Mouse (Mus musculus) gastrocnemius, postnatal 36 days (tissue): Measurements from ENCODE around the gene Slc10a7. TPM values are rescaled to one million over a fixed set of nuclear protein-coding genes. Genes with fewer than 3 reads are reported as not detected.
"Not testable (repeated sequence)": the region's sequence is repeated elsewhere in the genome, so short reads cannot be mapped to it uniquely, and the experiment has no call there.

Source experiments
- DNase-seq, 2 experiments: peaks; one replicate each; pipeline ENCODE4 v3.0.0; 2022
- intact Hi-C: fragments of 180-260 bp; cut with DNase I; formaldehyde crosslinking; loops from one replicate; pipeline ENCODE4 v1.15.1; 2025
- total RNA-seq, 2 experiments: library from RNA; stranded (reverse); gene quantifications; 2 replicates each; pipeline ENCODE4 v1.2.3; 2021

Slc10a7 gene
- total RNA-seq, 2 experiments from 2014 or later: 3.3 to 4.5 TPM

DNA sequence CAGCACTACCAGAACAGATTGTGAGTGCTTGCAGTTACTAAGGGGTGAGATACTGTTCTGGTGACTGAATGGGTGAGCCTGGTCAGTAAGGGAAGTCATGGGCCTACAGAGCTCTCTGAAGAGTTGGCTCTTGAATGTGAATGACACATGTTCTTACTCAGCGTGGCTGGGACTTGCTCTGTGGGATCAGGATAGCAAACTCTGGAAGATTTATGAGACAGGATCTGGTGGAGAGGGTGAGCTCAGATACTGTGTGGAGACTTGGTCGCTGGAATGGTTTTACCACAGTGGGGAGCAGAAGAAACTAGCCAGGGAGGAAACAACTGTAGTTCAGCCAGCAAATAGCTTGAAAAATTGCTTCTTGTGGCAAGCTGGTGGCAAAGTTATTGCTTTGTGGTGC is 35.4 kb downstream of the Slc10a7 start:
- intact Hi-C loops: no loop called here

DNA sequence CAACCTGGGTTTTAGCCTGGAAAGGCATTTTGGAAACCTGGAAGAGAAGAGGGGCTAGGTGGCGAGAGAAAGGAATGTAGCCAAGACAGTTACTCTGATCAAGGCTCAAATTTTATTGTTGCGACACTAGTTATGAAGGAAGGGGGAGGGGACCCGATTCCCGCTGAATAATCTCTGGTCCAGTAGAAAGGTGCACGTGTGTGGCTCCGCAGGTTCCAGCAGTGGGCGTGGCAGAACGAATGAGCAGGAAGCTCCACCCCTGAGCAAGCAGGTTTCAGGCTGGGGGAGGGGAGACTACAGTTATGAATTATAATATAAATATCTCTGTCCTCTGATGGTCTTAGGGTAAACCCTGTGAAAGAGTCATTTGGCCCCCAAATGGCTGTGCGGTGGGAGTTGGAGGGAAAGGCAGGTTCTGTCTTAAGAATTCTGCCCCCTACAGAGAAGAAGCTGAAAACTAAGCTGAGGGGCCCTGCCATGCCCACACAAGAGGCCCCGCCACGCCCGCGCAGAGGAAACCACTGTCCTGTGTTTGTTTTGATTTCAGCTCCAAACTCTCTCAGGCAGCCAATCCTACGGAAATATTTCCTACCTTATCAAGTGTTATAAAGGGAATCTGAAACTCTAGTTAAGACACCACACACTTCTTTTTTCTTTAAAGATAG is 36.1 kb downstream of the Slc10a7 start:
- intact Hi-C loops, DNase-seq: not testable (repeated sequence)

More for the DNA sequence above, 35.4 kb downstream of the Slc10a7 start:
- no peak for DNase-seq

DNA sequence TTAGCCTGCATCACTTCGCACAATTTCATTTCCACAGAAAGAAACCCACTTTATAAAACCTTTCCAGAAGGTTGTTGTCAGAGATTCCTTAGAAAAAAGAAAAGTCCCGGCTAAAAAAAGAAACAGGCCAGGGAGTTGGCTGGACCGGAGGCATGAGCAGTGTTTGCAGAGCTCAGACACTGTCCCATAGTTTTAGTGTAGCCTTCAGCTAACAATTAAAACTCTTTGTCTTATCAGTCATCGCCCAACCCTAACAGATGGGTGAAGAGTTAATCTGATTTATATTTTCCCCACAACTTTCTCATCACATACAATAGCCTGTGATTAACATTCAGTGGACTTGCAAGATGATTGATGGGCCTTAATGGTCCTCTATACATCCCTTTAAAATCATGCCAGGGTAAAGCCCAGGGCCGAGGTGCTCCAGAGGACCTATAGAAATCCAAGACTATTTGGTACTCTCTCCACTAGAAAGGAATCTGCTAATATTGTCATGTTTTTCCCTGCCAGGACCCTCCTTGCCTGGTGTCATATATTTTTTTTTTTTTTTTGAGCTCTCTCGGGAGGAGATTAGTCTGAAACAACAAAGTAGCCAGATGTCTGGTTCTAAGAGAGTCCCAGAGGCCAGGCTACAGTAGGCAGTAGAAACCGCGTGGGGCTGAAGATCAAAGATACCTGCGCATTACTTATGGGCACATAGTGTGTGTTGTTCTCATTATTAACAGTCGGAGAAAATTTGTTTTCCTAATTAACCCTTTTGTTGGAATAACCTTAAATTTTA is 41.0 kb downstream of the Slc10a7 start:
- no peak for DNase-seq
- intact Hi-C loops: no loop called here

DNA sequence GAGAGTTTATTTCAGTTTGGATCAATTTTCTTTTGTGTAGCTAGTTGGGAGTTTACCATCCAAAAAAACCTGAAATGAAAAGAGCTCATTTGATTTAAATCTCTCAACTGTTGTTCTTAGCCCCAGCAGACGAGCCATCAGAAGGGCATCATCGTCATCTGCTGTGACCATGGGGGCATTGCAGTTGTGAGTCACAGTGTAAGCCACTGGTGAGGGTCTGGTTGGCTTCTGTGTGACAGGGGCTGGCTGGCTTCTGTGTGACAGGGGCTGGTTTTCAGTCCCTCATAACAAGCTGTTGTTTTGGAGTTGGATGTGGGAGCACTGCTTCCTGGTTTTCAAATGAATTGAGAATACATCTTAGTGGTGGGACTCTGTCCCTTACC is 41.6 kb downstream of the Slc10a7 start:
- no peak for DNase-seq
- intact Hi-C loops: no loop called here

DNA sequence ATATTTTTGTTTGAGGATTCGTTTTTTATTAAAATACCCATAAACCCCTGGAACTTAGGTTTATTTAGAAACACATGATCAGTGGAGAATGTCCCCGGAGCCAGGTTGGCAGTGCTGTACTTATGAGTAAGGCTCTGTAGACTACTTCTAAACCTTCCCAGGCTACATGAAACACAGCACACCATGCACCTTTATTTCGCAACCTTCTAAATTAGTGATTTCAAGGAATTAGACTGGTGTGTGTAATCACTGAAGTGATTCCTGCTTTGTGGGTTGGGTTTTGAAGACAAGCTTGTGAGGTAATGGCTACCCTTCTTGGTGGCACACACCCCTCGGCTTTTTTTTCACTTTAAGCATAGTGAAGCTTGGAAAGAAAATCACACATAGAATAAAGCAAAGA is 46.7 kb downstream of the Slc10a7 start:
- intact Hi-C loops: no loop called here
- no peak for DNase-seq

DNA sequence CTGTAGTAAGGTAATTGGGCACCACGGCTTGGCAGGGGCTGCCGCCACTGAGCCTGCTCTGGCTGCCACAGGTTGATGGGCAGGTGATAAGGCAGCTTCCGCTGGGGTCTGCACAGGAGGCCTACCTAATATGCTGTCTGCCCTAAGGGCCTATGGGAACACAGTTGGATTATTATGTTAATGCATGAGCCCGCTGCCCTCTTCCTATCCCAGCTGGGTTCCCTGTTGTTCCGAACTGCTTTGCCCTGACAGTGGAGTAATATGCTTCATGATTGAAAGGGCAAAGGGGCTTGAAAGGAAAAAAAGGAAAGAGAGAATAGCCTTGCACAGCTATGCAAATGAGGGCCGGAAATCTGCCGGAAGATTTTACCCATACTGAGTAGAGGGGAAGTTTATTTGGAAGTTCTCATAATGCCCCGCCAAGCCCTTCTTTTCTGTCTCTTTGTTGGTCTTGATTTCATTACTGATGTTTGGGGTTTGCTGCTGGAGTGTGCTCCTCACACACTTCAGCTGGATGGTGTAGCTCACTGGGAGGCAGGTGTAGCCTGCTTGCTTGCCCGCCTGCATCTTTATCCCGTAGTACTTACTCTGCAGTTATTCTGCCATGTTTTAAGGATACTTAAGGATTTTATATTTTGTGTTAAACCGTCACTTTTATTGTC is 47.8 kb downstream of the Slc10a7 start:
- DNase-seq: no peak
- intact Hi-C loops: no loop called here

DNA sequence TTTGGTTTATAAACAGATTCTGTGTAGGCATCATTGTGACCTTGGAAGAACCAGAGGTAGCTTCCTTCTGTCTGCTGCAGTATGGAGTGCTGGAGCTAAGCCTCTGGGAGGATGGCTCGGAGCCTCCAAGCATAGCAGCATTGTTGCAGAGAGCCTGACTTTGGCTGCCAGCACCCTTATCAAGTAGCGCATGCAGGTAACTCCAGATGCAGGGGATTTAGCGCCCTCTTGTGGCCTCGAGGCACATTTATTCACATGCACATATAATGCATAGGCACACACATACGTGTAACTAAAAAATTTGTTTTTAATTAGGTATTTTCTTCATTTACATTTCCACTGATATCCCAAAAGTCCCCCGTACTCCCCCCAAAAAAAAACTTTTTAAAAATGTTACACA is 52.5 kb downstream of the Slc10a7 start:
- DNase-seq: no peak
- intact Hi-C loops: no loop called here

DNA sequence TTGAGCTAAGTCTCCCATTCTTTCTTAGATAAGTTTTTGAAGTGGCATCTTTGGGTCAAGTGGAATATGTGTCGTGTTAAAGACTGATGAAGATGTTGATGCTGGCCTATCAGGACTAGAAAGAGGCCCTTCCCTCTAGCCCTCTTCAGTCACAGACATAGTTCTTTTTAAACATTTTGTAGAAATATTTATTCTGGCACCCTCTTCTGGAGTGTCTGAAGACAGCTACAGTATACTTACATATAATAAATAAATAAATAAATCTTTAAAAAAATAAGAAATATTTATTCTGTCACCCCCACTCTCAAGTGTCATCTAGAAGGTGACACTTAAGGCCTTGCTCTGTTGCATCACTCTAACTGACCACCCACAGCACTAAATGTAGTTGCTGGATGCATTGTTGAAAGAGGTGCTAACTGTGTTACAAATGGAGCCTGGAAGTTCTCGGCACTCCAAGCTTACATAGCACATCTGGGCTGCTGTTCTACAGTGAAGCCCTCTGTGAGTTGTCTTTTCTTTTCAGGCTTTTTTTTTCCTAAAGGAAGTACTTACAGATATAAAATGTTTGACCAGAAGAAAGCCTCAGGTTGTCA is 54.4 kb downstream of the Slc10a7 start:
- DNase-seq: no peak
- intact Hi-C loops: no loop called here

DNA sequence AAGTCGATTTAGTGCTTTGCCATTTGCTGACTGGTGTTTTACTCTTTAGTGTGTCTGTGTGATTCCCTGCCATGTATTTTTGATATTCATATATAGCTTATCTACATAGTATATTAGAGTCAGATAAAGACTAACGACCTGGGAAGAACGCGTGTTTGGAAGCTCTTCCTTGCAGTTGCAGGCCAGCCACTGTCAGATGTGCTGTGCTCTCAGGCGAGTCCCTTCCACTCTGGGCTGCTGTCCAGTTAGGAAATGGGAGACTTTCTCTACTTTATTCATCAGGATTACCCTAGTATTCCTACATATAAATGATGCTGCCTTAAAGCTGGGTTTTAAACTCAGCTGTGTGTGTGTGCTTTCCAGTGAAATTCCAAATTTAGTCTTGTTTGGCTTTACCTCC is 55.1 kb downstream of the Slc10a7 start:
- intact Hi-C loops: no loop called here
- DNase-seq: no peak

DNA sequence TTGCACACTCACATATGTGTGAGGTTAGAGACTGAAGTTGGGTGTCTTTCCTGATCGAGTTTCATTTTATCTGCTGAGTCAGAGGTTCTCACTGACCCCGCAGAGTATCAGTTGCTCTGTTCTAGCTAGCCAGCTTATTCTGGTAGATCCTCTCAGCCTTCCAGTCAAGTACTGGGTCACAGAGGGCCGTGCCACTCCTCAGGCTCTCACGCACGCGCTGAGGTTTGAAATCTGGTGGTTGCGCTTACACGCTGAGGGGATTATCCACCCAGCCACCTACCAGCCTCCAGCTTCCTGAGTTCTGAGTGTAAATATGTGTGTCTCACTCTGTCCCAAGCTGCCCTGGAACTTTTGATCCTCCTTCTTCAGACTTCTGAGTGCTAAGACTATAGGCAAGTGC is 59.0 kb downstream of the Slc10a7 start:
- no peak for DNase-seq
- intact Hi-C loops: no loop called here

DNA sequence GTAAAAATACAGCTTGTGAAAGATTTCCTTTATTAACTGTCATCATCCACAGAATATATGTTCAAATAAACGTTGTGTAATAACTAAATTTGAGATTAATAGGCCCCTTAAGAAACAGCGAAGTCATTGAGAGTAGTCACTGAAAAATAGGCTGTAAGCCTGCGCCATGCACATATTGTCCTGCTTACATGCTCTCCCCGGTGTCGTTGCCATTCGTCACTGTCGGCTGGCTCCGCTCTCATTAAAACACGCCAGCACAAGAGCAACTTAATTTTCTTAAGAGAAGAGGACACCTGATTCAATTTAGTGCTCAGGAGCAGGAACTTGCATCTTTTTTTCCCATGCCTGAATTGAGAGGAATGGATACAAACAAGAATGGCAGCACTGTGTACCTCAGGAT is 62.4 kb downstream of the Slc10a7 start:
- no peak for DNase-seq
- intact Hi-C loops: loop anchor here (5.0 kb wide), 1 partner anchor 56 kb away; no protein-coding TSS in a partner anchor

DNA sequence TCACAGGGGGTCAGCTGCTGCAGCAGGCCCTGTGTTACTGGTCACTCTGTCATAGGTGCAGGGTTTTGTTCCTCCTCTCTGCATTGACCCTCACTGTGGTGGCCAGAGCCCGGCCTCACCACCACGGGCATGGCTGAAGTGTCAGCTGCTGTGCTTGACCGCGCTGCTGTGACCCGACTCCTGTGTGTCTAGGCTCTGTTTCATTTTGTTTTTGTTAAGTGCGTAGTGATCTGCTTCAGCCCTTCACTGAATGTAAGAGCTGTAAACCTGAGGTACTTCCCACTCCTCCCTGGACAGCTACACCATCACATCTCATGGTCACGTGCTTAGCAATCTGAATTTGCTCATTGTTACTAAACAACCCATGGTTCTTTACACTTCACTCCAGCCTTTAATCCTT is 65.1 kb downstream of the Slc10a7 start:
- intact Hi-C loops: loop anchor here (5.0 kb wide), 1 partner anchor 53 kb away; no protein-coding TSS in a partner anchor
- no peak for DNase-seq

DNA sequence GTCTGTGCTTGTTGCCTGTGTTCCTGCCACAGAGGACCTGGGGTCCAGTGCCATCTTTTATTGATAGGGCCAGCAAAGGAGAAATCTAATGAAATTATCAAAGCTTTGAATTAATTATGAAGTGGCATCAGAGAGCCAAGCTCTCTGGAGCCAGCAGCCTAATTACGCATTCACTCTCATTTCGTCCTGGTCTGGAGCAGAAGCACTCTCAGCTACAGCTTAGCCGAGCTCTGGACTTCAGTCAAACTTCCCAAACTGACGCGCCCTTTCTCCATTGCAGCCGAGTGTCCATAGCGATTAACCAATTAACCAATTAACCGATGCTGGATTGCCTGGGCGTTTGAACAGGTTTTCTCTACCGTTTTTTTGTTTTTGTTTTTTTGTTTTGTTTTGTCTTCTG is 68.4 kb downstream of the Slc10a7 start:
- intact Hi-C loops: no loop called here
- DNase-seq: no peak

DNA sequence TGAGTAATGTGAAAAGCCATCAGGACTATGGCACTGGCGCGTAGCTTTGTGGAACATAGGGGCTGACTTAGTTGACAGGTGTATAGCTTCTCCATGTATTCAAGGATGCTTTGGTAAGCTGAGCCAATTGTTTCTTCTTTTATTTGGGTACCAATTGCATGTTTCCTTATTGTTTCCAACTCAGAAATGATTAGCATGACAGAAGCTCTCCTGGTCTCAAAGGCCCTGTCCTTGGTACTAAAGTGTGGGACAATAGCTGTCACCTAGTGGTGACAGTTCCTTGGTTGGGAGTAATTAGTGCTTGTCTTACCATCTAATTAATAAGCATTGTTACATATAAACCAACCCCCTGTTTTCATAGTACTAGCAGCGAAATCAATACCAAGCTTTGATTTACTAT is 68.9 kb downstream of the Slc10a7 start:
- no peak for DNase-seq
- intact Hi-C loops: no loop called here

DNA sequence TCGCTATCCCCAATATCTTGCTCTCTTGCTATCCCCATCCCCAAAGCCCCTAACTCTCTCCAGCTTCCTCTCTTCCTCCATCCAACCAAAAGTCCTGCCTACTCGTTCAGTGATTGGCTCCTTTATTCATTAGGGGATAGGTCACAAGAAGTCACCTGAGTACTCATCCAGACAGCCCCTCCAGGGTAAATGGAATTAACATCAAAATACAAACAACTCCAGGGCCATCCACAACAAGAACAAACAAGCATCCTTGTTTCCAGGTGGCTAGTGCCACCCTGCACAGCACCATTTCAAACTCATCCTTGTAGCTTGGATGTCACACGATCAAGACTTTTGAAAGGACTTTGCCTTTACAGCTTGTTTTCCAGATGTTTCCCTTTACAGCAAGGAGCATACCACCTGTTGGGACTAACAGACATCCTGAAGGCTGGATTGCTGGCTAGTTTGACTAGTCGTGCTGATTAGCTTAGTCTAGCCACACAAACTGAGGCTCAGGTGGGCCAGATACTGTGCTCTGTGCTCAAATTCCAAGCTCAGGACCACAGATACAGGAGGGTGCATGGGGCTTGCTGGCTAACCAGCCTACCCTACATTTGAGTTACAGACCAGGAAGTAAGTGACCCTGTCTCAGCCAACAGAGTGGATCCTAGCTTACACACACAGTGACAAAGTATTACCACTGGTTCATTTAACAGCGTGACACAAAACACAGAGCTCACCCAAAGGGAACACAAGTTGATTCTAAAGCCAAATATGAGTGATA is 75.0 kb downstream of the Slc10a7 start:
- intact Hi-C loops: no loop called here
- DNase-seq: no peak

DNA sequence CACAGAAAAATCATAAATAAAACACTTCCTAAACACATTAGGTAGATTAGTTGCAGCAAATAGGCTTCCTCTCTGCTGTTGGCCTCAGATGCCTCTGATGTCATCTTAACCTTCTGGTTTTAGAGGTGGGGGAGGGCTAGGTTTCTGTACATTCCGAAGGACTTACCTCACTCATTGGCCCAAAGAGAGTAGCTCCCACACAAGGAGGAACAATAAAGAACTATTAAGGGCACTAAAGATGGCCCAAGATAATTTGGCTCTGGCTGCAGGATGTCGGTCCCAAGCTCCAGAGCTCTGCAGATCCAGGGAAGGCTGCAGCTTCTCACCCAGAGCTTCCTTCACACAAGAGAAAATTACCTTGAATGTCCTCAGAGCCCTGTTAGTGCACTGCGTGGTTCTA is 75.7 kb downstream of the Slc10a7 start:
- no peak for DNase-seq
- intact Hi-C loops: no loop called here

DNA sequence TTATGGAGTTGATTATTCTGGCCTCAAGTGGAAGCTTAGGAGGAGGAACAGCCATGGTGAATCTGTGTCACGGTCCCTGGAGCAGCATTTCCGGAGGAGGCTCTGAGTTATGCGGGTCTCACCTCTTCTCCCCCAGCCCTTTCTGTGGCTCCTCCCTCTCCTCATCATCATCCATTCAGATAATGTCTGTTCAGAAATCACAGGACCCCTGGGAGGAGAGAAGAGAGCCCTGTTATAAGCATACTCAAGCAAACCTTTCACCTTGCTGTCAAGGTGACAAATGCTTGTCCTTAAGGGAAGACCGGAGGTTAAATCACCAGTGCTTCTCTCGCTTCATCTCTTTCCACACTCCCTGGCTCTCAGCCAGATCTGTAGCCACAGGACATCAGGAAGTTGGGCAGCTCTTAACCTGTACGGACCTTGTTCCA is 86.3 kb downstream of the Slc10a7 start:
- DNase-seq: no peak
- intact Hi-C loops: no loop called here

DNA sequence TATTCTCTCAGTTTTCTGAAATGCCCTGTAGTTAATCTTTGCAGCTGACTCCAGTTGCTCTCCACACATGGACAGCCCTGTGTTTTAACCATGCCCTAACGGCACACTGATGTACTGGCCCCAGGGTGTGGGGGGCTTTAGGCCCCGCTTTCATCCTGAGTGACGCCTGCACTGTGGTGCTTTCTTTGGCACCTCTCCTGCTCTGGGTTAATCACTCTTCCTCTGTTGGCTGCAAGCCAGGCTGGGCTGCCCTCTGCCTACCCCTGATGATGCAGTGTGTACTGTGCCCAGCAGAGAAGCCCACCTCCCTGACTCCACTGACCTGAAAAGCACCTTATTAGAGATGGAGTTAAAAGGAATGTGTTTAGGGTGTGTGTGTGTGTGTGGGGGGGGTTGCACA is 89.1 kb downstream of the Slc10a7 start:
- no peak for DNase-seq
- intact Hi-C loops: no loop called here

DNA sequence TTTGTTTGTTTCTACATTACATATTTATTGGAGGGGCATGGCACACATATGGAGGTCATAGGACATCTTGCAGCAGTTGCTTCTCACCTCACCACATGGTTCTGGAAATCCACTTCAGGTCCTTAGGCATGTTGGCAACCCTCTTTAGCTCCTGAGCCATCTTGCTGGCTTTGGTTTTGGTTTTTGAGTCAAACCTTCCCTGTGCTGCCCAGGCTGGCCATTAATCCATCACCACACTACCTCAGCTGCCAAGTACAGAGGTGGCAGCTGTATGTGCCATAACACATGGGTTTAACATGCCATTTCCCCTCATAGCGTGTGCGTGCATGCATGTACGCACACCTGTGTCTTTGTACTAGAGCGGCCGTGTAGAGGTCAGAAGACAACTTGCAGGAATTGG is 93.9 kb downstream of the Slc10a7 start:
- intact Hi-C loops: no loop called here
- no peak for DNase-seq

DNA sequence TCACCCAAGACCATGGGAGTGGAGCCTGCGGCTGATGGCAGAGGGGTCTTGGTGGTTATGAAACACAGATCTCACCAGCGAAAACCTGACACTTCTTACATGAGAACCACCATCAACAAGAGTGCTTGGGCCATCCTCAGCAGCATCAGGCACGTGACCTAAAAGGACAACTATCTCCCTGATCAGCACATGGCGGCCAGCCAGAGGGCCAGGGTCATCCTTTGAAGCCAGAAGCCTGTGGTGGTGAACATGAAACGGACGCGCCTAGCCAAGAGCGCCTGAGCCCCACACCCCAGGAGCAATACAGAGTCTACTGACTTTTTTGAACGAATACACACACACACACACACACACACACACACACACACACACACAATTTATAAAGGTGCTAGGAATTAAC is 95.3 kb downstream of the Slc10a7 start:
- no peak for DNase-seq
- intact Hi-C loops: no loop called here

DNA sequence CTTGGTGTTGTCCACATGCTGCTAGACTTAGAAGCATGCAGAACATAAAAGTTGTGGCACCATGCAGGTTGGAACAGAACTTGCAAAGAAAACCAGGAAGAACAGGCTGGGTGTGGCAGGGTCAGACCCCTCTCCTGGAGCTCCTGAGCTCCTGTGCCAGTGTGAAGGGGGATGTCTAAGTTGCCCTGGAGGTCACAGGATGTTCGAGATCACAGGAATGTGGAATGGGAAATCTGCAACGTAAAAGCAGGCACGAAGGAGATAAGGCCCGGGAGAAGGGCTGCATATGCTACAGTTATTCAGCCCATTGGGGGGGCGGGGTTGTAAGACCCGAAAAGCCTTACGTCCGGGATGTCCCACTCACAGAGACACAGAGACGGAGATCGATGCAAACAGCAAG is 100.2 kb downstream of the Slc10a7 start:
- DNase-seq: no peak
- intact Hi-C loops: no loop called here
